8 mouse cellular contexts compared by ENCODE assay signal in genomic region chr11:115419531-115420237, GRCm38 (mm10). TPM values are rescaled to one million over a fixed set of nuclear protein-coding genes. Genes with fewer than 3 reads are reported as not detected.
DNase-seq lines count a peak whose midpoint lies in the region; ATAC-seq lines count a peak whose summit lies in the region.

TSS of gene Atp5h (minus strand) at chr11:115419962.
TSS of gene Kctd2 (plus strand) at chr11:115420128.

- peak within 1 kb of the TSS; percentile 94 for H3K27ac ChIP-seq in hindbrain, embryonic 12.5 days

- peak within 1 kb of the TSS; percentile 97 for H3K4me3 ChIP-seq in hindbrain, embryonic 12.5 days

- H3K9ac ChIP-seq in hindbrain, embryonic 12.5 days: peak within 1 kb of the TSS; percentile 98

- peaks cover 23% of the 10 kb centered on the region for H3K4me1 ChIP-seq in hindbrain, embryonic 12.5 days

- peak within 1 kb of the TSS; percentile 98 for H3K4me2 ChIP-seq in hindbrain, embryonic 12.5 days (replicated peaks)

- peak; percentile 98 for ATAC-seq in hindbrain, embryonic 12.5 days (ENCODE audit: low FRiP score)

- DNase-seq in Muller cell, postnatal 12 days (ENCODE audit: inconsistent ontology term): peak; percentile 97
- peak; percentile 97 for DNase-seq in cerebellum, adult 9-11 months
- peak; percentile 93 to 95 for DNase-seq in frontal cortex, postnatal 10 days (ENCODE audit: low spot score in 2 of 2)
- peak; percentile 91 to 97 for DNase-seq in layer of hippocampus, postnatal 14 days (ENCODE audit: low spot score in 2 of 2)
- DNase-seq in lung, postnatal 14 days: peak; percentile 95
- DNase-seq in retina, adult 2 months (ENCODE audit: low read depth, low spot score): peak; percentile 90
- DNase-seq in thymus, postnatal 36 days: peak; percentile 92 to 96

- WGBS in hindbrain, embryonic 12.5 days: under 1% methylated on average over 44 of the region's 56 CpGs

- no peaks in the 10 kb centered on the region for H3K9me3 ChIP-seq in hindbrain, embryonic 12.5 days (replicated peaks)

- H3K36me3 ChIP-seq in hindbrain, embryonic 12.5 days: peaks cover 41% of the 10 kb centered on the region

- H3K27me3 ChIP-seq in hindbrain, embryonic 12.5 days: no peaks in the 10 kb centered on the region

RNA-seq across cellular contexts. Expression of gene Atp5h, which starts in this region (rescaled TPM):
- polyA plus RNA-seq in hindbrain, embryonic 12.5 days (2016; fragmentation: Nextera tagmentation; extraction: Ambion mirVana): 810 and 835 TPM in 2 replicates
- 100 to 1,000 TPM; 440 to 460 TPM for total RNA-seq in layer of hippocampus, postnatal 14 days (2021)

RNA-seq across cellular contexts. Expression of gene Kctd2, which starts in this region (rescaled TPM):
- 30.0 and 33.0 TPM in 2 replicates for polyA plus RNA-seq in hindbrain, embryonic 12.5 days (2016; fragmentation: Nextera tagmentation; extraction: Ambion mirVana)
- 10 to 100 TPM; 59.0 to 68.3 TPM for total RNA-seq in layer of hippocampus, postnatal 14 days (2021)

Comparison
In these comparisons a context has a peak if more than half of its experiments do, and no peak if none do; other contexts are left out.
1. Peak in every context shown above with its lines: DNase-seq, ATAC-seq, H3K4me3 ChIP-seq and H3K27ac ChIP-seq.